Mouse (Mus musculus) hematopoietic stem cell, adult 5-6 weeks (primary cell): ENCODE measurements around the gene Sh3gl1. TPM values are rescaled to one million over a fixed set of nuclear protein-coding genes. Genes with fewer than 3 reads are reported as not detected.
"Not testable (repeated sequence)": the region's sequence is repeated elsewhere in the genome, so short reads cannot be mapped to it uniquely, and the experiment has no call there.

Source experiments
- ATAC-seq, 2 experiments: fragments of 125-278 bp in 1 of 2; replicated peaks in 1 of 2; 2 replicates each; pipeline ENCODE4 v1.8.0; 2016 to 2017; ENCODE audit warnings: inconsistent platforms in 2 of 2, mild to moderate bottlenecking in 2 of 2, moderate number of reproducible peaks in 2 of 2, low read depth in 1 of 2, moderate TSS enrichment in 1 of 2; ENCODE audit not compliant: low FRiP score in 2 of 2, poor library complexity in 2 of 2, severe bottlenecking in 2 of 2, insufficient read depth in 1 of 2, low TSS enrichment in 1 of 2
- total RNA-seq: library from RNA; stranded (forward); fragments of 172-1452, 232-1000 nt; gene quantifications from 2 replicates; pipeline ENCODE4 v1.2.3, GENCODE M21; 2017

Sh3gl1 gene
- total RNA-seq, result 29.6 and 37.1 TPM in 2 replicates

- ATAC-seq, result peak; percentile 74 to 75
Measured at GRCm38 (mm10) chr17:56036176-56036900, at the start of gene Sh3gl1. TSS of gene Sh3gl1 (minus strand) at chr17:56036635.

- ATAC-seq, result no peak
Measured at GRCm38 (mm10) chr17:56080781-56081585, 44.5 kb upstream of the Sh3gl1 start.

GRCm38 (mm10) chr17:56079921-56080320 is 43.5 kb upstream of the Sh3gl1 start:
- ATAC-seq, result no peak

- ATAC-seq, result peak; percentile 82 to 84
Measured at GRCm38 (mm10) chr17:56078880-56079795, 42.7 kb upstream of the Sh3gl1 start, which contains the start of gene Hdgfl2. TSS of gene Hdgfl2 (plus strand) at chr17:56079634.

- ATAC-seq, result not testable (repeated sequence)
Measured at GRCm38 (mm10) chr17:56078361-56078760, 41.9 kb upstream of the Sh3gl1 start.

- no peak for ATAC-seq
Measured at GRCm38 (mm10) chr17:56077523-56077922, 41.1 kb upstream of the Sh3gl1 start.

GRCm38 (mm10) chr17:56074827-56075208 is 38.4 kb upstream of the Sh3gl1 start, which contains the start of gene Ubxn6:
TSS of gene Ubxn6 (minus strand) at chr17:56075028.
- peak; percentile 28 to 44 for ATAC-seq

GRCm38 (mm10) chr17:56074097-56074826 is 37.8 kb upstream of the Sh3gl1 start:
- peak; percentile 13 to 44; a peak in 3 of 4 replicates for ATAC-seq

GRCm38 (mm10) chr17:56072243-56072642 is 35.8 kb upstream of the Sh3gl1 start:
- ATAC-seq, result no peak

- ATAC-seq, result no peak
Measured at GRCm38 (mm10) chr17:56071126-56071525, 34.7 kb upstream of the Sh3gl1 start.

- ATAC-seq, result no peak
Measured at GRCm38 (mm10) chr17:56069066-56069465, 32.6 kb upstream of the Sh3gl1 start.

- no peak for ATAC-seq
Measured at GRCm38 (mm10) chr17:56066451-56066850, 30.0 kb upstream of the Sh3gl1 start.

- not testable (repeated sequence) for ATAC-seq
Measured at GRCm38 (mm10) chr17:56065715-56066114, 29.3 kb upstream of the Sh3gl1 start.

GRCm38 (mm10) chr17:56062081-56062480 is 25.6 kb upstream of the Sh3gl1 start:
- ATAC-seq, result no peak

- ATAC-seq, result no peak
Measured at GRCm38 (mm10) chr17:56057381-56058120, 21.1 kb upstream of the Sh3gl1 start.

GRCm38 (mm10) chr17:56055945-56056678 is 19.7 kb upstream of the Sh3gl1 start:
- ATAC-seq, result no peak
